Comparison of ENCODE assay signal across 19 mouse cellular contexts in genomic region chr12:31293361-31294142, GRCm38 (mm10). TPM values are rescaled to one million over a fixed set of nuclear protein-coding genes. Genes with fewer than 3 reads are reported as not detected.
DNase-seq lines count a peak whose midpoint lies in the region; ATAC-seq and TF ChIP-seq lines count a peak whose summit lies in the region.
"Had no signal": no experiment of that assay in that cellular context is flagged by ENCODE, and none has a peak within 500 bp of the region (broad histone marks: within the 10 kb centered on the region; RNA-seq: fewer than 3 reads in every experiment).

No protein-coding gene starts in this region.

- no peak for TF ChIP-seq POLR2A in small intestine, adult 2 months (IDR thresholded peaks at IDR 0.05; ENCODE audit: low read depth, low read length)

- TF ChIP-seq CTCF in liver, postnatal 0 days (IDR thresholded peaks at IDR 0.05; ENCODE audit: low read depth): no peak
- TF ChIP-seq CTCF in small intestine, adult 2 months (IDR thresholded peaks at IDR 0.05; ENCODE audit: extremely low read depth, insufficient read length, insufficient replicate concordance, low read depth, low read length): no peak

- no peak for TF ChIP-seq EP300 in liver, postnatal 0 days (IDR thresholded peaks at IDR 0.05; ENCODE audit: low read depth)

- DNase-seq in adrenal gland, adult 8-10 months: peak; percentile 67
- DNase-seq in adrenal gland, postnatal 25 days: no peak
- no peak for DNase-seq in liver, postnatal 0 days
- DNase-seq in liver, embryonic 11.5 days (ENCODE audit: low spot score): no peak
- no peak for DNase-seq in yolk sac, embryonic 10.5 days (ENCODE audit: low spot score)
- DNase-seq in ovary, postnatal 14 days (ENCODE audit: low spot score): no peak
- DNase-seq: cerebellum, adult 11 months; embryo, embryonic 11 days; thymus, postnatal 25 days had no signal

- WGBS in liver, postnatal 0 days (ENCODE audit: insufficient replicate concordance): 46% methylated on average over 15 of the region's 15 CpGs
- WGBS in liver, embryonic 11.5 days: 55% methylated on average over 15 of the region's 15 CpGs
- 38% methylated on average over 15 of the region's 15 CpGs for WGBS in heart, embryonic 11.5 days (ENCODE audit: insufficient replicate concordance)
- 21% methylated on average over 15 of the region's 15 CpGs for WGBS in small intestine, adult 2 months

- no peaks in the 10 kb centered on the region for H3K36me3 ChIP-seq in liver, postnatal 0 days (replicated peaks; ENCODE audit: insufficient read depth, low read length)
- peaks cover 5% of the 10 kb centered on the region; the same call in 1 of the 2 replicates for H3K36me3 ChIP-seq in liver, embryonic 11.5 days (ENCODE audit: control insufficient read depth, insufficient read depth, low read length)
- peaks cover 25% of the 10 kb centered on the region for H3K36me3 ChIP-seq in heart, embryonic 11.5 days (ENCODE audit: control insufficient read depth, insufficient read depth, low read length)
- no peaks in the 10 kb centered on the region for H3K36me3 ChIP-seq in small intestine, adult 2 months (ENCODE audit: control insufficient read depth, insufficient read depth, low read length)

- H3K4me1 ChIP-seq in liver, postnatal 0 days (ENCODE audit: insufficient read depth): peaks cover 11% of the 10 kb centered on the region; the same call in 1 of the 2 replicates
- 0 out of 2 replicates have a peak, but pooled peaks cover 4% of the 10 kb centered on the region for H3K4me1 ChIP-seq in liver, embryonic 11.5 days (replicated peaks; ENCODE audit: control insufficient read depth, insufficient read depth, low read length)
- H3K4me1 ChIP-seq in heart, embryonic 11.5 days (ENCODE audit: control insufficient read depth, insufficient read depth, low read length): peaks cover 32% of the 10 kb centered on the region
- peaks cover 8% of the 10 kb centered on the region for H3K4me1 ChIP-seq in small intestine, adult 2 months (ENCODE audit: control insufficient read depth, insufficient read depth, insufficient read length, low read length)
- H3K4me1 ChIP-seq: megakaryocyte, embryonic 14.5 days had no signal

- H3K4me3 ChIP-seq in liver, postnatal 0 days (ENCODE audit: low read depth, low read length): no peak overlapping the region
- H3K4me3 ChIP-seq in liver, embryonic 11.5 days (ENCODE audit: low read depth, low read length): no peak overlapping the region
- H3K4me3 ChIP-seq in heart, embryonic 11.5 days (ENCODE audit: low read depth, low read length): no peak overlapping the region
- no peak overlapping the region for H3K4me3 ChIP-seq in small intestine, adult 2 months (ENCODE audit: low read depth, low read length)
- H3K4me3 ChIP-seq: hindbrain, embryonic 10.5 days; liver, embryonic 15.5 days; megakaryocyte, embryonic 14.5 days; myocyte had no signal

- H3K4me2 ChIP-seq in liver, postnatal 0 days (ENCODE audit: low read depth, low read length): no peak overlapping the region
- H3K4me2 ChIP-seq in liver, embryonic 11.5 days: no peak overlapping the region
- H3K4me2 ChIP-seq in heart, embryonic 11.5 days: no peak overlapping the region
- H3K4me2 ChIP-seq: liver, embryonic 15.5 days had no signal

- H3K9me3 ChIP-seq in liver, postnatal 0 days (ENCODE audit: low read length): no peaks in the 10 kb centered on the region
- H3K9me3 ChIP-seq in liver, embryonic 11.5 days (ENCODE audit: control insufficient read depth, low read length): no peaks in the 10 kb centered on the region
- no peaks in the 10 kb centered on the region; the same call in none of the 2 replicates for H3K9me3 ChIP-seq in heart, embryonic 11.5 days (replicated peaks; ENCODE audit: control insufficient read depth, low read length)
- H3K9me3 ChIP-seq: hindbrain, embryonic 10.5 days; liver, embryonic 15.5 days; megakaryocyte, embryonic 14.5 days had no signal

- ATAC-seq in liver, postnatal 0 days: peak; percentile 48
- no peak for ATAC-seq in liver, embryonic 11.5 days (replicated peaks; ENCODE audit: low FRiP score)
- peak; percentile 49; the same call in 1 of the 2 replicates for ATAC-seq in heart, embryonic 11.5 days (replicated peaks; ENCODE audit: insufficient number of reproducible peaks, low FRiP score, low TSS enrichment)

- 0 out of 2 replicates have a peak, but pooled peaks cover 5% of the 10 kb centered on the region for H3K27me3 ChIP-seq in liver, postnatal 0 days (ENCODE audit: insufficient read depth, low read length)
- H3K27me3 ChIP-seq in liver, embryonic 11.5 days (replicated peaks; ENCODE audit: control insufficient read depth, insufficient read depth, low read length): no peaks in the 10 kb centered on the region
- no peaks in the 10 kb centered on the region for H3K27me3 ChIP-seq in heart, embryonic 11.5 days (ENCODE audit: control insufficient read depth, insufficient read depth, low read length)
- no peaks in the 10 kb centered on the region; the same call in 1 of the 2 replicates for H3K27me3 ChIP-seq in small intestine, adult 2 months (ENCODE audit: control insufficient read depth, insufficient read depth, low read length)
- H3K27me3 ChIP-seq: liver, embryonic 15.5 days had no signal

- H3K27ac ChIP-seq in liver, postnatal 0 days (ENCODE audit: low read depth): no peak overlapping the region
- H3K27ac ChIP-seq in liver, embryonic 11.5 days (ENCODE audit: low read depth, low read length): no peak overlapping the region
- peak overlapping the region; percentile 67 for H3K27ac ChIP-seq in heart, embryonic 11.5 days (ENCODE audit: low read depth, low read length)
- 0 out of 2 replicates have a peak overlapping the region, but pooled peaks have one; percentile 0 for H3K27ac ChIP-seq in small intestine, adult 2 months (ENCODE audit: insufficient read depth, low read depth, low read length)
- H3K27ac ChIP-seq: hindbrain, embryonic 10.5 days; liver, embryonic 15.5 days had no signal

- H3K9ac ChIP-seq in liver, postnatal 0 days (replicated peaks): no peak overlapping the region
- no peak overlapping the region for H3K9ac ChIP-seq in liver, embryonic 11.5 days (ENCODE audit: low read depth, low read length)
- H3K9ac ChIP-seq in heart, embryonic 11.5 days (ENCODE audit: low read depth, low read length): no peak overlapping the region
- H3K9ac ChIP-seq: liver, embryonic 15.5 days had no signal

RNA-seq across cellular contexts. Expression of gene Lamb1, which starts 28.5 kb away (rescaled TPM):
- 100 to 1,000 TPM; 109 to 247 (median 188) TPM for total RNA-seq in adrenal gland, adult 8-10 months (2022)
- 133 and 138 TPM in 2 replicates for total RNA-seq in adrenal gland, postnatal 25 days (2021)
- 3.1 and 3.3 TPM in 2 replicates for polyA plus RNA-seq in liver, postnatal 0 days (2015; fragmentation: Nextera tagmentation; extraction: Ambion mirVana)
- polyA plus RNA-seq in liver, embryonic 11.5 days (2014; fragmentation: Nextera tagmentation; extraction: Ambion mirVana): 16.2 and 17.0 TPM in 2 replicates
- polyA plus RNA-seq in heart, embryonic 11.5 days (2014; fragmentation: Nextera tagmentation; extraction: Ambion mirVana): 67.4 and 92.3 TPM in 2 replicates
- 11.3 and 23.8 TPM in 2 replicates for polyA plus RNA-seq in small intestine, adult 2 months (2012; rRNA removed)
- total RNA-seq: MEL had no signal

RNA-seq across cellular contexts. Expression of gene Gm6993, which starts 53.0 kb away (rescaled TPM):
- total RNA-seq in adrenal gland, adult 8-10 months (2022): not detected
- total RNA-seq in adrenal gland, postnatal 25 days (2021): not detected in 2 replicates
- not detected in 2 replicates for polyA plus RNA-seq in liver, postnatal 0 days (2015; fragmentation: Nextera tagmentation; extraction: Ambion mirVana)
- not detected in 2 replicates for polyA plus RNA-seq in liver, embryonic 11.5 days (2014; fragmentation: Nextera tagmentation; extraction: Ambion mirVana)
- not detected in 2 replicates for polyA plus RNA-seq in heart, embryonic 11.5 days (2014; fragmentation: Nextera tagmentation; extraction: Ambion mirVana)
- not detected in 2 replicates for polyA plus RNA-seq in small intestine, adult 2 months (2012; rRNA removed)
- total RNA-seq: left cerebral cortex, postnatal 14 days; MEL had no signal
- polyA plus RNA-seq: frontal cortex, adult 2 months; hindbrain, embryonic 10.5 days; liver, embryonic 15.5 days; myocyte; spleen, adult 2 months had no signal

RNA-seq across cellular contexts. Expression of gene Dld, which starts 57.7 kb away (rescaled TPM):
- total RNA-seq in adrenal gland, adult 8-10 months (2022): 100 to 1,000 TPM; 191 to 267 (median 232) TPM
- 264 and 301 TPM in 2 replicates for total RNA-seq in adrenal gland, postnatal 25 days (2021)
- polyA plus RNA-seq in liver, postnatal 0 days (2015; fragmentation: Nextera tagmentation; extraction: Ambion mirVana): 87.6 and 95.6 TPM in 2 replicates
- polyA plus RNA-seq in liver, embryonic 11.5 days (2014; fragmentation: Nextera tagmentation; extraction: Ambion mirVana): 139 and 157 TPM in 2 replicates
- 207 and 218 TPM in 2 replicates for polyA plus RNA-seq in heart, embryonic 11.5 days (2014; fragmentation: Nextera tagmentation; extraction: Ambion mirVana)
- 2.2 and 4.4 TPM in 2 replicates for polyA plus RNA-seq in small intestine, adult 2 months (2012; rRNA removed)

Comparison
In these comparisons a context has a peak if more than half of its experiments do, and no peak if none do; other contexts are left out.
1. H3K27ac ChIP-seq: peak in heart, embryonic 11.5 days (single experiment) and small intestine, adult 2 months (single experiment); none in liver, postnatal 0 days (single experiment) and liver, embryonic 11.5 days (single experiment).
2. RNA of gene Dld, which starts 57.7 kb away (polyA plus RNA-seq): 207 to 218 TPM in heart, embryonic 11.5 days, 139 to 157 TPM in liver, embryonic 11.5 days and 87.6 to 95.6 TPM in liver, postnatal 0 days; 2.2 to 4.4 TPM in small intestine, adult 2 months; every median in the first group is over 10 times any median in the second.